Mouse (Mus musculus) megakaryocyte, embryonic 14.5 days (primary cell): ENCODE measurements around the gene B4galt3.

Experiments
- FLI1 ChIP-seq: IDR thresholded peaks from 2 replicates; pipeline ENCODE4 v1.6.1; 2012; ENCODE audit warnings: low read length, inconsistent platforms, mixed read lengths
- GATA1 ChIP-seq: IDR thresholded peaks from 3 replicates; pipeline ENCODE4 v1.6.1; 2012; ENCODE audit warnings: mixed read lengths, low read length, inconsistent platforms, borderline replicate concordance

GRCm38 (mm10) chr1:171252415-171252814 lies 17.7 kb upstream of the B4galt3 start:
- no peak for TF ChIP-seq GATA1
- no peak for TF ChIP-seq FLI1
